Mouse (Mus musculus) stomach, postnatal 0 days (tissue): ENCODE measurements around the gene Cdc42se1. TPM values are rescaled to one million over a fixed set of nuclear protein-coding genes. Genes with fewer than 3 reads are reported as not detected.

ENCODE experiments used
- ATAC-seq: fragments of 200-750 bp; cut with Nextera tagmentation; 2 replicates; pipeline ENCODE4 v1.8.0; 2017; ENCODE audit not compliant: low FRiP score, low TSS enrichment
- DNase-seq: peaks from one replicate; pipeline ENCODE4 v3.0.0-alpha.2; 2016; ENCODE audit warnings: low spot score
- H3K27ac ChIP-seq: fragments of 300-500 bp; sonication (generic); replicated peaks from 2 replicates; pipeline ENCODE4 v1.5.1; 2014; ENCODE audit warnings: mild to moderate bottlenecking, control low read depth
- H3K27me3 ChIP-seq: fragments of 300-500 bp; sonication (generic); 2 replicates; pipeline ENCODE4 v1.6.1; 2014; ENCODE audit warnings: low read length; ENCODE audit not compliant: control insufficient read depth, insufficient read depth
- H3K36me3 ChIP-seq: fragments of 300-500 bp; sonication (generic); 2 replicates; pipeline ENCODE4 v1.6.1; 2014; ENCODE audit warnings: low read length, mixed read lengths; ENCODE audit not compliant: control insufficient read depth, insufficient read depth
- H3K4me1 ChIP-seq: fragments of 300-500 bp; sonication (generic); replicated peaks from 2 replicates; pipeline ENCODE4 v1.6.1; 2014; ENCODE audit warnings: antibody characterized with exemption; ENCODE audit not compliant: control insufficient read depth, insufficient read depth
- H3K4me2 ChIP-seq: fragments of 300-500 bp; sonication (generic); replicated peaks from 2 replicates; pipeline ENCODE4 v1.6.1; 2014; ENCODE audit warnings: low read depth, mild to moderate bottlenecking, control low read depth, moderate library complexity
- H3K4me3 ChIP-seq: fragments of 300-500 bp; sonication (generic); 2 replicates; pipeline ENCODE4 v1.5.1; 2014; ENCODE audit warnings: low read depth, low read length, control low read depth
- H3K9ac ChIP-seq: fragments of 300-500 bp; sonication (generic); 2 replicates; pipeline ENCODE4 v1.6.1; 2014; ENCODE audit warnings: mild to moderate bottlenecking, low read length, control low read depth, mixed read lengths
- H3K9me3 ChIP-seq: fragments of 300-500 bp; sonication (generic); 2 replicates; pipeline ENCODE4 v1.6.1; 2016; ENCODE audit warnings: low read length; ENCODE audit not compliant: control insufficient read depth
- CTCF ChIP-seq: IDR thresholded peaks from 2 replicates; pipeline ENCODE4 v1.5.1; 2016; ENCODE audit warnings: antibody characterized with exemption, low read depth, mild to moderate bottlenecking, moderate library complexity
- EP300 ChIP-seq: optimal IDR thresholded peaks from 2 replicates; pipeline ENCODE3; 2016; ENCODE audit warnings: antibody characterized with exemption
- WGBS: fragments of 180-500 bp; shearing (Covaris S2); extraction: QIAGEN DNeasy Blood & Tissue Kit; methylation state at CpG from one replicate; pipeline ENCODE4 v1.1.7; 2014; 5-methylcytosine and 5-hydroxymethylcytosine counted together
- polyA plus RNA-seq: library from polyadenylated mRNA; unstranded; fragments of >200 nt; fragmentation: Nextera tagmentation; extraction: Ambion mirVana; gene quantifications from 2 replicates; pipeline ENCODE4 v1.2.1, GENCODE M21; 2015

The Cdc42se1 gene
- polyA plus RNA-seq, 1 experiment from 2014 or later, result 88.1 TPM

DNA sequence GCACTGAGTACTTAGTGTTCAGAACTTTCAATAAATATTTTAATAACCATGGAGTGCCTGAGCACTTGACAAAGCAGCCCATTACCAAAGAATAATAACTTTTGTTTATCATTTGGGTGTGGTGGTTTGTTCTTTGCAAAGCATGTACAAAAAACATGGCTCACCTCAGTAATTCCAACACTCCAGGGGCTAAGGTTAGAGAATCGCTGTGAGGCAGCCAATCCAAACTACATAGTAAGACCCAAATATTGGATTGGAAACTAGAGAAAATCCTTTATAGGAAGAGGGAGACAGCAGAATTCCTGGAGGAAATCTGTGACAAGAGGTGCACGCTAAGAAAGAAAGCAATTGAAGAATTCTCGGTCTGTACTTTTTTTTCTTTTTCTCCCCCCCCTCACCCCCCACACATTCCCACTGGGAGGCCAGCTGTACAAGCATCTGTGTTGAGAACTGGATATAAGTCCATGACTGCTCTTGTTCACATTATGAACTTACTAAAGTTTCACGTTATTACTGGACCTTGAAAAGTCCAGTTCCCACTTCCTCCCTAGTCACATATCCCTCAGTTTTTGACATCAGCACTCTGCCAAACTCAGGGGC, 11.8 kb upstream of the Cdc42se1 start:
- DNase-seq (no peak), ATAC-seq (no peak; the same call in 1 of the 2 replicates)
- H3K4me3 ChIP-seq, result peak overlapping the region; percentile 57
- peaks cover 2% of the 10 kb centered on the region; the same call in 1 of the 2 replicates for H3K4me1 ChIP-seq
- no peaks in the 10 kb centered on the region for H3K9me3 ChIP-seq
- peak overlapping the region; percentile 65 for H3K4me2 ChIP-seq
- WGBS, result 7% methylated on average over 4 of the region's 4 CpGs
- H3K27ac ChIP-seq, result peak overlapping the region; percentile 98
- peak overlapping the region; percentile 80 for H3K9ac ChIP-seq
- TF ChIP-seq EP300 (no peak), CTCF (no peak)
- no peaks in the 10 kb centered on the region for H3K27me3 ChIP-seq
- H3K36me3 ChIP-seq, result peaks cover 5% of the 10 kb centered on the region; the same call in 1 of the 2 replicates

DNA sequence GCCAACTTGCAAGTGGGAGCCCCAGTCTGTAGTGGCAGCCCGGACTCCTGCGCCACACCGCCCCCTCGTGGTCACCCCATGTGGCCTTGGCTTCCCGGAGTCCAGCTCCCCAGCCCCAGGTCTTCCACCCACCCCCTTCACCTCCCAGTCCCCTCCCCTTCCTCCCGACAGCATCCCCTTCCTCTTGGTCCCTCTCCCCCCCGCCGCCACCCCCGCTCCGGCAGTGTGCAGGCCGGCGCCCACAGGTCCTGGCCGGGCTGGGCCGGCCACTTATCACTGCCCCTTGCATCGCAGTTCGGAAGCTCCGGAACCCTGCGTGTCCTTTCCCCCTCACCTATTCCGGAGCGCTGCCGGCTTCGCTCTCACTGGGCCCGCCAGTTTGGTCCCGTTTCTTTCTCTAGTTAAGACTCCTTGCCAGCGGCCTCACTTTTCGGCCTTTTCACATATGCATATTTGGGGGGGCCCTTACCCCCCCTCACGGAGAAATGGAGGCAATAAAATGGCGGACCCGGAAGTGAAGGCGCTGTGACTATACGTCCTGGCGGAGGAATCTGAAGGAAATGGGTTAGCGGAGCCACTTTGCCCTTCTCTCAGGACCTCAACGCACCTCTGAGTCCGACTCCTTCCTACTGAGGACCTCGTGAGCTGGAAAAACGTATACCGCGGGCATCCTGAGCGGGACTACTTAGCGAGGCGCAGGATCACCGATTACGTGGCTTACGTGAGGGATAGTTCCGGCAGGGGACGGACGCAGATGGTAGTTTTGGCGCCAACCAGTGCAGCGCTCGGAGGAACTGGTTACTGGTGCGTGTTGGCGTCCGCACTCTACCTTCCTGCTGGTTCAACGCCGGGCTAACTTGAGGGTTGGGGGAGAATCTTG, 11.0 kb upstream of the Cdc42se1 start, which contains the start of gene Gabpb2:
Gene Gabpb2 (minus strand): TSS at position 662 of the 880 bp plus-strand sequence.
- Histone ChIP-seq H3K9ac (peak within 1 kb of the TSS; percentile 80), H3K9me3 (no peaks in the 10 kb centered on the region), H3K36me3 (peaks cover 5% of the 10 kb centered on the region; the same call in 1 of the 2 replicates), H3K27ac (peak within 1 kb of the TSS; percentile 98), H3K4me2 (peak within 1 kb of the TSS; percentile 65), H3K4me1 (peaks cover 2% of the 10 kb centered on the region; the same call in 1 of the 2 replicates), H3K4me3 (peak within 1 kb of the TSS; percentile 57), H3K27me3 (no peaks in the 10 kb centered on the region)
- DNase-seq (peak; percentile 97), ATAC-seq (peak; percentile 89)
- WGBS, result 0% methylated on average over 51 of the region's 56 CpGs
- TF ChIP-seq CTCF (peak; percentile 90), EP300 (peak; percentile 82)

GRCm38 (mm10) chr3:95218466-95219137, 9.9 kb upstream of the Cdc42se1 start:
- H3K9me3 ChIP-seq, result no peaks in the 10 kb centered on the region
- H3K36me3 ChIP-seq, result peaks cover 8% of the 10 kb centered on the region; the same call in 1 of the 2 replicates
- peak overlapping the region; percentile 57; the same call in 1 of the 2 replicates for H3K4me3 ChIP-seq
- H3K27me3 ChIP-seq, result no peaks in the 10 kb centered on the region
- 75% methylated on average over 6 of the region's 6 CpGs for WGBS
- peak overlapping the region; percentile 98 for H3K27ac ChIP-seq
- H3K4me1 ChIP-seq, result peaks cover 2% of the 10 kb centered on the region; the same call in 1 of the 2 replicates
- TF ChIP-seq EP300 (no peak), CTCF (peak; percentile 18; the same call in 1 of the 2 replicates)
- peak overlapping the region; percentile 65 for H3K4me2 ChIP-seq
- ATAC-seq (no peak), DNase-seq (no peak)
- 0 out of 2 replicates have a peak overlapping the region, but pooled peaks have one; percentile 80 for H3K9ac ChIP-seq

DNA sequence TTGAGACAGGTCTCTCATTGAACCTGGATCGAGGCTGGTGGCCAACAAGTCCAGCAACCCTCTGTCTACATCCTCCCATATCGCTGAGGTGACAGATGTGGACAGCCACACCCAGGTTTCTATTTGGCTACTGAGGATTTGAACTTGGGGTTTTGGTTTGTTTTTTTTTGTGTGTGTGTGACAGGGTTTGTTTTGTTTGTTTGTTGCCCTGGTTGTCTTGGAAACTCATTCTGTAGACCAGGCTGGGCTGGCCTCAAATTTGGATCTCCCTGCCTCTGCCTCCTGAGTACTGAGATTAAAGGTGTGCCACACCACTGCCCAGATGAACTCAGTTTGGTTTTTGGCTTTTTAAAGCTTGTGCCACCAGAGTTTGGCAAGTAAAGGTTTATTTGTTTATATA, 5.5 kb upstream of the Cdc42se1 start:
- 75% methylated on average over 2 of the region's 2 CpGs for WGBS
- no peak for TF ChIP-seq EP300
- no peak overlapping the region for H3K27ac ChIP-seq

DNA sequence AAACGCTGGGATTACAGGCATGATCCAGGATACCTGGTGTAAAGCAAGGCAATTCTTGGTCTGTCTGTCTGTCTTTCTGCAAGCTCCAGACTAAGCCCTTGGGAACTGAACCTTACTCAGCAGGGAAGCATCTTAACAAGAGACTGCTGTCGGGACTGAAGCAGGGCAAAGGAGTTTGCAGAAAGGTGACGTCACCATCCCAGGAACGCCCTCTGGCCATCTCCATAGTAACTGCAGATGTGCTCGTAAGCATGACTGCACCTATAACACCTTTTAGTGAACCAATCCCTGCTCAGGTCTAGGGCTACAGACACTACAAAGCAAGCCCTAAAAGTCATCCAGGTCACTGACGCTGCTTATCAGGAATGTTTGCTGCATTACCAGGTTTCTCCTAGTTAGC, 4.2 kb upstream of the Cdc42se1 start:
- TF ChIP-seq CTCF (no peak), EP300 (no peak)
- H3K4me3 ChIP-seq, result no peak overlapping the region
- WGBS, result 34% methylated on average over 6 of the region's 6 CpGs
- peaks cover 6% of the 10 kb centered on the region; the same call in 1 of the 2 replicates for H3K36me3 ChIP-seq
- DNase-seq (peak; percentile 75), ATAC-seq (0 out of 2 replicates have a peak, but pooled peaks have one; percentile 21)
- no peaks in the 10 kb centered on the region for H3K4me1 ChIP-seq
- no peak overlapping the region for H3K4me2 ChIP-seq
- no peak overlapping the region for H3K27ac ChIP-seq
- no peak overlapping the region for H3K9ac ChIP-seq
- H3K9me3 ChIP-seq, result no peaks in the 10 kb centered on the region
- no peaks in the 10 kb centered on the region for H3K27me3 ChIP-seq

More for the DNA sequence above, 5.5 kb upstream of the Cdc42se1 start:
- H3K27me3 ChIP-seq, result no peaks in the 10 kb centered on the region
- H3K4me3 ChIP-seq, result no peak overlapping the region
- ATAC-seq (no peak), DNase-seq (no peak)
- H3K4me2 ChIP-seq, result no peak overlapping the region
- no peaks in the 10 kb centered on the region for H3K4me1 ChIP-seq
- no peak overlapping the region for H3K9ac ChIP-seq
- peaks cover 6% of the 10 kb centered on the region; the same call in 1 of the 2 replicates for H3K36me3 ChIP-seq
- no peaks in the 10 kb centered on the region for H3K9me3 ChIP-seq
